Mouse (Mus musculus) E14TG2a.4 (cell line): ENCODE measurements around the gene Zswim1.

ENCODE experiments used
- CTCF ChIP-seq: conservative IDR thresholded peaks from 2 replicates; pipeline ENCODE4 v1.5.1; 2014; ENCODE audit warnings: low read length
- POU5F1 ChIP-seq: IDR thresholded peaks from 2 replicates; pipeline ENCODE4 v1.6.1; 2014; ENCODE audit warnings: low read length, borderline replicate concordance

DNA sequence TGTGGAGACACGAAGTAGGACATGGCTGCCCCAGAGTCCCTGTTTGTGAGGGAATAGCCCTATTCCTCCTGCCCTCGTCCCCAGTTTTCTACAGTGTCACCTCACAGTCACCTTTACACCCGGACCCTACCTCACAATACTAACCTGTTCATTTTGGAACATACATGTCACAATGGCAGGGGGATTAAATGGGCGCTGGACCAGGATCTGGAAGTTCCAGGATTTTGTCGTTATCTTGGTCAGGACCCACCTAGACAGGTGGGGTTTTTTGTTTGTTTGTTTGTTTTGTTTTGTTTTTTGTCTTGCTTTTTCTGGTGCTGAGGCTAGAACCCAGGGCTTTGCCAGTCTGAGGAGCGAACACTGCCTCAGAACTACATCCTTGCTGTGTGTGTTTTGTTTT, 6.0 kb downstream of the Zswim1 start, which contains the start of gene Spata25:
- TF ChIP-seq CTCF (no peak), POU5F1 (no peak)
